Mouse (Mus musculus) thymus, postnatal 0 days (tissue): ENCODE data around the gene Lhx6. TPM values are rescaled to one million over a fixed set of nuclear protein-coding genes. Genes with fewer than 3 reads are reported as not detected.

Source experiments
- DNase-seq: peaks from one replicate; pipeline ENCODE4 v3.0.0-alpha.2; 2015; ENCODE audit warnings: low spot score
- polyA plus RNA-seq: library from polyadenylated mRNA; unstranded; fragments of >200 nt; fragmentation: Nextera tagmentation; extraction: Ambion mirVana; gene quantifications from 2 replicates; pipeline ENCODE4 v1.2.1, GENCODE M21; 2015

Lhx6 gene
- polyA plus RNA-seq, 1 experiment from 2014 or later = 0.64 TPM

GRCm38 (mm10) chr2:36039297-36039985 is 65.8 kb downstream of the Lhx6 start:
- DNase-seq = no peak

- no peak for DNase-seq
Measured at GRCm38 (mm10) chr2:36035413-36036081, 69.7 kb downstream of the Lhx6 start.

- DNase-seq = no peak
Measured at GRCm38 (mm10) chr2:36034898-36035297, 70.3 kb downstream of the Lhx6 start.

- DNase-seq = no peak
Measured at GRCm38 (mm10) chr2:36033966-36034365, 71.2 kb downstream of the Lhx6 start.

GRCm38 (mm10) chr2:36032884-36033283 is 72.3 kb downstream of the Lhx6 start:
- DNase-seq = no peak

Other genes with a start within 250 kb of the Lhx6 start
- 0.23 and 0.56 TPM in 2 replicates for gene Ttll11, start 125.5 kb downstream of the Lhx6 start, polyA plus RNA-seq
- 261 and 272 TPM in 2 replicates for gene Ndufa8, start 56.0 kb downstream of the Lhx6 start, polyA plus RNA-seq
- gene Morn5, start 56.0 kb downstream of the Lhx6 start, polyA plus RNA-seq = 0.31 and 0.53 TPM in 2 replicates
- 19.7 and 23.0 TPM in 2 replicates for gene Mrrf, start 31.0 kb upstream of the Lhx6 start, polyA plus RNA-seq
- 48.4 and 51.8 TPM in 2 replicates for gene Rbm18, start 31.4 kb upstream of the Lhx6 start, polyA plus RNA-seq
- gene Ptgs1, start 125.0 kb upstream of the Lhx6 start, polyA plus RNA-seq = 9.4 and 9.6 TPM in 2 replicates